Mouse (Mus musculus): ENCODE results near the gene Ush1c. TPM values are rescaled to one million over a fixed set of nuclear protein-coding genes. Genes with fewer than 3 reads are reported as not detected.

Gene Ush1c
- polyA plus RNA-seq, 1 experiment from 2014 or later = 2.3 TPM

DNA sequence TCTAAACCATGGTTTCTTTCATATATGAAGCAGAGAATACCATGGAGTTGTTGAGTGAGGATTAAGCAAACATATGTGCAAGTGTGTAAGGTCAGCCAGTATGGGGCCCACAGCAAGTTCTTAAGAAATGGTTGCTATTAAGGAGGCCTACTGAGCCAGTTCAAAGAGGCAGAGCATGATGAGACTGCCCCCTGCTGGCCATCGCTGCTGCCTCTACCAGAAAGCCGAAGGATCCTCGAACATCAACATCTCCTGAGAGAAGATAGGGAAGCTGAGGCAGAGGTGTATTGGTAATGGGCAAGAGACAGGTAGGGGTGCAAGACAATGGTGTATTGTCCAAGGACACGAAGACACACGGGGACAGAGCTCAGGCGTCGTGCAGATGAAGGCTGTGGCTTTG lies 12.1 kb downstream of the Ush1c start:
- H3K27ac ChIP-seq (ENCODE audit: low read length) = no peak overlapping the region
- H3K4me3 ChIP-seq (ENCODE audit: low read depth, low read length) = no peak overlapping the region
- WGBS = 33% methylated on average over 7 of the region's 7 CpGs
- H3K4me1 ChIP-seq (ENCODE audit: control insufficient read depth, insufficient read depth, low read length) = peaks cover 2% of the 10 kb centered on the region; the same call in 1 of the 2 replicates
- no peaks in the 10 kb centered on the region for H3K36me3 ChIP-seq (ENCODE audit: control insufficient read depth, insufficient read depth, low read length)
- no peak overlapping the region for H3K9ac ChIP-seq (ENCODE audit: low read depth, low read length)
- no peaks in the 10 kb centered on the region for H3K9me3 ChIP-seq (replicated peaks; ENCODE audit: control insufficient read depth, low read length, poor library complexity, severe bottlenecking)
- ATAC-seq = no peak
- H3K4me2 ChIP-seq (ENCODE audit: low read length) = no peak overlapping the region
- H3K27me3 ChIP-seq (ENCODE audit: control insufficient read depth, insufficient read depth, low read depth, low read length) = no peaks in the 10 kb centered on the region

- WGBS = 82% methylated on average over 8 of the region's 8 CpGs
- Histone ChIP-seq H3K9ac (ENCODE audit: low read depth, low read length) (no peak overlapping the region), H3K4me2 (ENCODE audit: low read length) (no peak overlapping the region), H3K27me3 (ENCODE audit: control insufficient read depth, insufficient read depth, low read depth, low read length) (no peaks in the 10 kb centered on the region), H3K9me3 (replicated peaks; ENCODE audit: control insufficient read depth, low read length, poor library complexity, severe bottlenecking) (no peaks in the 10 kb centered on the region), H3K4me1 (ENCODE audit: control insufficient read depth, insufficient read depth, low read length) (peaks cover 3% of the 10 kb centered on the region; the same call in 1 of the 2 replicates), H3K36me3 (ENCODE audit: control insufficient read depth, insufficient read depth, low read length) (no peaks in the 10 kb centered on the region), H3K4me3 (ENCODE audit: low read depth, low read length) (no peak overlapping the region), H3K27ac (ENCODE audit: low read length) (no peak overlapping the region)
- no peak for ATAC-seq
These were observed 17.6 kb downstream of the Ush1c start for GRCm38 (mm10) chr7:46220591-46221129.

- ATAC-seq = no peak
- WGBS = 8% methylated on average over 11 of the region's 11 CpGs
- no peak overlapping the region for H3K27ac ChIP-seq (ENCODE audit: low read length)
These were observed 19.9 kb downstream of the Ush1c start for GRCm38 (mm10) chr7:46218415-46218814.

GRCm38 (mm10) chr7:46216481-46216880 lies 21.8 kb downstream of the Ush1c start:
- no peak for ATAC-seq
- H3K4me3 ChIP-seq (ENCODE audit: low read depth, low read length) = no peak overlapping the region
- H3K4me1 ChIP-seq (ENCODE audit: control insufficient read depth, insufficient read depth, low read length) = peaks cover 3% of the 10 kb centered on the region; the same call in 1 of the 2 replicates
- no peaks in the 10 kb centered on the region; the same call in 1 of the 2 replicates for H3K27me3 ChIP-seq (ENCODE audit: control insufficient read depth, insufficient read depth, low read depth, low read length)
- H3K9ac ChIP-seq (ENCODE audit: low read depth, low read length) = no peak overlapping the region
- no peaks in the 10 kb centered on the region for H3K36me3 ChIP-seq (ENCODE audit: control insufficient read depth, insufficient read depth, low read length)
- WGBS = 60% methylated on average over 2 of the region's 2 CpGs
- H3K27ac ChIP-seq (ENCODE audit: low read length) = no peak overlapping the region
- H3K9me3 ChIP-seq (replicated peaks; ENCODE audit: control insufficient read depth, low read length, poor library complexity, severe bottlenecking) = no peaks in the 10 kb centered on the region
- H3K4me2 ChIP-seq (ENCODE audit: low read length) = no peak overlapping the region

More at GRCm38 (mm10) chr7:46218415-46218814, 19.9 kb downstream of the Ush1c start:
- no peak overlapping the region for H3K9ac ChIP-seq (ENCODE audit: low read depth, low read length)
- no peaks in the 10 kb centered on the region; the same call in 1 of the 2 replicates for H3K27me3 ChIP-seq (ENCODE audit: control insufficient read depth, insufficient read depth, low read depth, low read length)
- H3K4me1 ChIP-seq (ENCODE audit: control insufficient read depth, insufficient read depth, low read length) = peaks cover 3% of the 10 kb centered on the region; the same call in 1 of the 2 replicates
- H3K4me2 ChIP-seq (ENCODE audit: low read length) = no peak overlapping the region
- H3K36me3 ChIP-seq (ENCODE audit: control insufficient read depth, insufficient read depth, low read length) = no peaks in the 10 kb centered on the region
- H3K4me3 ChIP-seq (ENCODE audit: low read depth, low read length) = no peak overlapping the region
- H3K9me3 ChIP-seq (replicated peaks; ENCODE audit: control insufficient read depth, low read length, poor library complexity, severe bottlenecking) = no peaks in the 10 kb centered on the region

GRCm38 (mm10) chr7:46210276-46210675 lies 28.0 kb downstream of the Ush1c start:
- Histone ChIP-seq H3K27me3 (ENCODE audit: control insufficient read depth, insufficient read depth, low read depth, low read length) (no peaks in the 10 kb centered on the region; the same call in 1 of the 2 replicates), H3K4me3 (ENCODE audit: low read depth, low read length) (no peak overlapping the region), H3K4me2 (ENCODE audit: low read length) (no peak overlapping the region), H3K4me1 (ENCODE audit: control insufficient read depth, insufficient read depth, low read length) (no peaks in the 10 kb centered on the region), H3K36me3 (ENCODE audit: control insufficient read depth, insufficient read depth, low read length) (no peaks in the 10 kb centered on the region), H3K9me3 (replicated peaks; ENCODE audit: control insufficient read depth, low read length, poor library complexity, severe bottlenecking) (no peaks in the 10 kb centered on the region), H3K9ac (ENCODE audit: low read depth, low read length) (no peak overlapping the region), H3K27ac (ENCODE audit: low read length) (no peak overlapping the region)
- ATAC-seq = no peak
- 87% methylated on average over 6 of the region's 6 CpGs for WGBS

GRCm38 (mm10) chr7:46208131-46208530 lies 30.2 kb downstream of the Ush1c start:
- ATAC-seq = no peak
- 92% methylated on average over 8 of the region's 8 CpGs for WGBS
- Histone ChIP-seq H3K27ac (ENCODE audit: low read length) (no peak overlapping the region), H3K27me3 (ENCODE audit: control insufficient read depth, insufficient read depth, low read depth, low read length) (no peaks in the 10 kb centered on the region), H3K9me3 (replicated peaks; ENCODE audit: control insufficient read depth, low read length, poor library complexity, severe bottlenecking) (no peaks in the 10 kb centered on the region), H3K4me3 (ENCODE audit: low read depth, low read length) (no peak overlapping the region), H3K4me2 (ENCODE audit: low read length) (no peak overlapping the region), H3K36me3 (ENCODE audit: control insufficient read depth, insufficient read depth, low read length) (no peaks in the 10 kb centered on the region), H3K4me1 (ENCODE audit: control insufficient read depth, insufficient read depth, low read length) (no peaks in the 10 kb centered on the region), H3K9ac (ENCODE audit: low read depth, low read length) (no peak overlapping the region)

DNA sequence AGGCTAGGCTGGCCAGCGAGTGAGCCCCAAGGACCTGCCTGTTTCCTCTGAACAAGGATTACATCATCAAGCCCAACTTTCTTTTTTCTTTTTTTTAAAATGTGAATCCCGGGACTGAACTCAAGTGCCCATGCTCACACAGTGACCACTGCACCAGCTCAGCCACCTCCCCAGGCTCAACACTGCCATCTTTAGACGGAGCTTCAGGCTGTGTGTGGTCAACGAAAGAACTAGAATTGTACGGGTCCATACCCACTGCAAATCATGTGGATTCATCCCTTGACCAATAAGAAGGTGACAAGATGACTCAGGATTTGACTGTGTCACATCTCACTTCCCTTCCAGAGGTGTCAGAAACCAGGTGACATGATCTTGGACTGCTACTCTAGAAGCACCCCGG lies 33.5 kb downstream of the Ush1c start:
- H3K27ac ChIP-seq (ENCODE audit: low read length) = no peak overlapping the region
- no peak overlapping the region for H3K9ac ChIP-seq (ENCODE audit: low read depth, low read length)
- H3K4me3 ChIP-seq (ENCODE audit: low read depth, low read length) = no peak overlapping the region
- no peaks in the 10 kb centered on the region for H3K36me3 ChIP-seq (ENCODE audit: control insufficient read depth, insufficient read depth, low read length)
- H3K4me2 ChIP-seq (ENCODE audit: low read length) = no peak overlapping the region
- H3K27me3 ChIP-seq (ENCODE audit: control insufficient read depth, insufficient read depth, low read depth, low read length) = no peaks in the 10 kb centered on the region
- ATAC-seq = no peak
- WGBS = 78% methylated on average over 6 of the region's 6 CpGs
- H3K9me3 ChIP-seq (replicated peaks; ENCODE audit: control insufficient read depth, low read length, poor library complexity, severe bottlenecking) = no peaks in the 10 kb centered on the region
- peaks cover 6% of the 10 kb centered on the region; the same call in 1 of the 2 replicates for H3K4me1 ChIP-seq (ENCODE audit: control insufficient read depth, insufficient read depth, low read length)

- peaks cover 6% of the 10 kb centered on the region; the same call in 1 of the 2 replicates for H3K4me1 ChIP-seq (ENCODE audit: control insufficient read depth, insufficient read depth, low read length)
- WGBS = 43% methylated on average over 11 of the region's 11 CpGs
- ATAC-seq = peak; percentile 36; the same call in 1 of the 2 replicates
These were observed 34.2 kb downstream of the Ush1c start for GRCm38 (mm10) chr7:46204046-46204471.

DNA sequence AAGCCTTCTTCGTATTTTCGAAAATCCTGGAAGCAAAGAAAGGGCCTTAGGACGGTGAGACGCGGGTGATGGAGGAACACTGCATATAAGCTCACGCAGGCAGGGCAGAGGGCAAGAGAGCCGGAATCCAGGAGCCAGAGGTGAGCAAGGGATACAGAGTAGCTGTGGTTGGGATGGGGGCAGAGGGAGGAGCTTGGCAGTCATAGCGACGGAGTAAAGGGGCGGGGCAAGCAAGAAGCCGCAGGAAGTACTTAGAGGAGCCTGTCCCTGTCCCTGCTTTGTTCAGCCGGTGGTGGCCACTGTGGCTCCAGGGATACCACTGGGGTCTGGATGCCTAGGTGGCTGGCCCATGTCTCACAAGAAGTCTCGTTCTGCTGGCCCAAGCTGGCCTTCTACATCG lies 36.7 kb downstream of the Ush1c start:
- ATAC-seq = no peak
- 0 out of 2 replicates have a peak overlapping the region, but pooled peaks have one; percentile 14 for H3K9ac ChIP-seq (ENCODE audit: low read depth, low read length)

More at GRCm38 (mm10) chr7:46204046-46204471, 34.2 kb downstream of the Ush1c start:
- Histone ChIP-seq H3K9ac (ENCODE audit: low read depth, low read length) (no peak overlapping the region), H3K4me3 (ENCODE audit: low read depth, low read length) (no peak overlapping the region), H3K27ac (ENCODE audit: low read length) (no peak overlapping the region), H3K9me3 (replicated peaks; ENCODE audit: control insufficient read depth, low read length, poor library complexity, severe bottlenecking) (no peaks in the 10 kb centered on the region), H3K4me2 (ENCODE audit: low read length) (no peak overlapping the region), H3K27me3 (ENCODE audit: control insufficient read depth, insufficient read depth, low read depth, low read length) (no peaks in the 10 kb centered on the region), H3K36me3 (ENCODE audit: control insufficient read depth, insufficient read depth, low read length) (no peaks in the 10 kb centered on the region)

More for the DNA sequence above, 36.7 kb downstream of the Ush1c start:
- WGBS = 11% methylated on average over 14 of the region's 14 CpGs
- no peak overlapping the region for H3K27ac ChIP-seq (ENCODE audit: low read length)
- H3K36me3 ChIP-seq (ENCODE audit: control insufficient read depth, insufficient read depth, low read length) = no peaks in the 10 kb centered on the region
- H3K27me3 ChIP-seq (ENCODE audit: control insufficient read depth, insufficient read depth, low read depth, low read length) = no peaks in the 10 kb centered on the region
- H3K9me3 ChIP-seq (replicated peaks; ENCODE audit: control insufficient read depth, low read length, poor library complexity, severe bottlenecking) = no peaks in the 10 kb centered on the region
- H3K4me3 ChIP-seq (ENCODE audit: low read depth, low read length) = no peak overlapping the region
- peak overlapping the region; percentile 18; the same call in 1 of the 2 replicates for H3K4me2 ChIP-seq (ENCODE audit: low read length)
- peaks cover 6% of the 10 kb centered on the region; the same call in 1 of the 2 replicates for H3K4me1 ChIP-seq (ENCODE audit: control insufficient read depth, insufficient read depth, low read length)
